Mouse (Mus musculus): Measurements from ENCODE around the gene Cbr3.

DNA sequence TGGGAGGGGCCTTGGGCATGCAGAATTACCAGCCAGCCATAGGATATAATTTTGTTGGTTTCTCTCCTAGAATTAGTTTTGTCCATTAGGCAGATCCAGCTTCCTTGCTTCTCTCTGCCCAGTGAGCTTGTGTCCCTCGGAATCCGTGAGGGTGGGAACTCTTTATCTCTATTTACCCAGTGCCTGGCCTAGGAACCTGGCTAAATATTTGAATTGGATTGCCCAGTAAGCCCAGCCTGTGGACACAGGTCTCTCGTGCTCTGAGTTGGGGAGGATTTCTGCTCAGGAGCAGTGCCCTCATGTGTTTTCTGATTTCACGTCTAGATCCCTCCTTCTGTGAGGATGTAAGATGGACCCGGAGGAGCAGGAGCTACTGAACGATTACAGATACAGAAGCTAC, 32.8 kb downstream of the Cbr3 start:
- TF ChIP-seq TCF12 (IDR thresholded peaks at IDR 0.05; ENCODE audit: insufficient read depth, poor library complexity, severe bottlenecking) (no peak), POLR2AphosphoS2 (IDR thresholded peaks at IDR 0.05; ENCODE audit: insufficient read length, low read depth) (no peak), POLR2A (IDR thresholded peaks at IDR 0.05; ENCODE audit: insufficient read length, low read depth) (no peak), USF1 (IDR thresholded peaks at IDR 0.05; ENCODE audit: low read depth) (no peak)

Measured in myocyte (in vitro differentiated cells).